Mouse (Mus musculus) layer of hippocampus, postnatal 36 days (tissue): ENCODE data around the gene Kras. TPM values are rescaled to one million over a fixed set of nuclear protein-coding genes. Genes with fewer than 3 reads are reported as not detected.
A peak's percentile ranks its signal among the peaks of the same experiment; 100 is the strongest.

Experiments used
- DNase-seq, 2 experiments: peaks; one replicate each; pipeline ENCODE4 v3.0.0; 2022
- total RNA-seq, 2 experiments: library from RNA; stranded (reverse); gene quantifications; 2 replicates each; pipeline ENCODE4 v1.2.3; 2021

The Kras gene
- total RNA-seq, 2 experiments from 2014 or later, result 74.0 to 74.2 TPM

DNA sequence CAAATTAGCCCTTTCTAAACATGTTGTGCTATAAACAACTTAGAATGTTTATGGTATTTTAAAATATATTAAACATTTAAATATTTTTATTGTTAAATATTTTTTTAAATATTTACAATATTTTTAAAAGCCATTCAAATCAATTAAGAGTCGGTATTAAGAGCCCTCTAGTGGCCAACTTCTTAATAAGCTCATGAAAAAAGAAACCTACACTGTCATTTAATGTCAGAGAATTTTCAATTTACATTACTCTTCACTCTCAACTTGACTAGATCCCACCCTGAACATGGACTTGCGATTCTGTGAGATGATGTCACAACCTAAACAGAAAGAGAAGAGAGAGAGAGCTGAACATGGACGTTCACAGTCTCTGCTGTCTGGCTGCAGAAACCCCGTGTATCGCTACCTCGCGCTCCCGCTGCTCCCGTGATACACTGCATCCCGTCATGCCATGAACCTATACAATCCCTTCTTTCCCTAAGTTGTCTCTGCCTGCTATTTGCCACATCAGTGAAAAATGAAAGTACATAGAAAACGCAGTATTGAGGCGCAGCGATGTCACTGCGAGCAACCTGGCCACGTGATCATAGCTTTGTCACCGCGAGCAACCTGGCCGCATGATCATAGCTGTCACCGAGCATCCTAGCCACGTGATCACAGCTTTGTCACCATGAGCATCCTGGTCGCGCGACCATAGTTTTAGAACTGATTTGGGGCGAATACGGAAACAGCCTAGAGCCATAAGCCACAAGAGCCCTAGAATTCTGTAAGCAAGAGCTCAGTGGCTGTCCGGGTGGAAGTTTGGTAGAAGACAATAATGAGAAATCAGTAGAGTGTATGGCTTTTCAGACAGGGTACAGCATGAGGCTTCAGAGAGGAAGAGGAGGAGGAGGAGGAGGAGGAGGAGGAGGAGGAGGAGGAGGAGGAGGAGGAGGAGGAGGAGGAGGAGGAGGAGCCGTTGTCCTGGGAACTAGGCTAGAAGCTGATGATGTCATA is 62.6 kb downstream of the Kras start:
- peak; percentile 27 to 46 for DNase-seq

DNA sequence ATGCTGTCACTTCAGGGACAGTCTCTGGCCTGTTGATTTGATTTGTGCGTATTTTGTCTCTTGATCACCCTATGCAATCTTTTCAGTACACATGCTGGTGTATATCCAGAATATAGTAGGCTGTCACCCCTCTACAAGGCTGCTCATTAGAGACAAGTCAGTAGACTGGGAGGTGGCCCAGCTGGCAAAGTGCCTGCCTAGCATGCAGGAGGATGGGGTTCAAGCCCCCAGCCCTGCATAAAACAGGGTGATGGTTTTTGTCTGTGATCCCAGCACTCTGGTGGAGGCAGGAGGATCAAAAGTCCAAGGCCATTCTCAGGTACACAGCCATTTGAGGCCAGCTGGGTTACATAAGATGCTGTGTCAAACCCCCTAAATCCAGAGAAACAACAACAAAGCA is 63.9 kb downstream of the Kras start:
- no peak for DNase-seq

DNA sequence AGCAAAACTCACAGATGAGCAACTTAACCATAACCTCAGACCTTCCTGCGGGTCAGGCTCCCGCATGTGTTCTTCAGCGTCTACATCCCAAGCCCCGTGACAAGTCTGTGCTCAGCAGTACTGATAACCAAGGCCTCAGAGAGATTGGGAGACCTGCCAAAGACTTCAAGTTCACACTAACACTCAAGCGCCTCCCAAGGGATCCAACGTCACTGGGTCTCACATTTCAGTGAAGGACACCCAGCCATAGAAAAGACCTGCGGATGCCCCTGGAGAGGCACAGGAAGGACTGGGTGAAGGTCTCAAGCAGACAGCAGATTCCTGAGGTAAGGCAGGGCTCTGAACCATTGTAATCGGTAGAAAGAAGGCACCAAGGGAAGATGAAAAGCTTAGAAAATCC is 68.0 kb downstream of the Kras start:
- no peak for DNase-seq

DNA sequence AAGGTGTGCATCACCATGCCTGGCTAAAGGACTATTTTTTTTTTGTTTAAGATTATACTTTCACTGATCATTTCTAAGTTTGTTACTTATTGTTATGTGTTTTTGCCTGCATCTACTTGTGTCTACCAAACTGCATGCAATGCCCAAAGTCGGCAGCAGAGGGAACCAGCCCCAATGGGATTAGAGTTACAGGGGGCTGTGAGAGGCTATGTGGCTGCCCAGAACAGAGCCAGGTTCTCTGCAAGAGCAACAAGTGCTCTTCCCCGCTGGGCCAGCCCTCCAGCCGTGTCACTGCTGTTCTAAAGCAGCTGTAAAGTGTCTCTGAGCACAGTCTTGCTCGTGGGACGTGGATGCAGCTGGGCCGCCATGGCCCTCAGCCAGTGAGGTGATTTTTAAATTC is 70.4 kb downstream of the Kras start:
- no peak for DNase-seq

DNA sequence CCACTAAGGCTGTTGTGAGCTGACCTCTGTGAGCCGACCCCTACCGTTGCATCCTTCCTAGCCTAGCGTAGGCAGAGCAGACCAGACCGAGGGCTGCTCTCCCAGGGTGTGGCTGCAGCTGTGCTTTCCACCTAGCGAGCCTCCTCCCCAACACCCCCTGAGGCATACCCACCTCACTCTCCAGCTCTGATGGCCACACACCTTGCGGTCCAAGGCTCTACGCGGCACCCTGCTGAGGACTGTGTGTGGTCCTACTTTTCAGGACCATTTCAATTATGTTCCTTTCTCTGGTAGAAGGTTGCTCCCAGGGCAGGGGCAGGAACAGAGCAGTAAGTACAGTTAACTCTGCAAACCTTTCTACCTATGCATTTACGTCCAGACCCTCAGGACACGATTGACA is 73.6 kb downstream of the Kras start:
- no peak for DNase-seq

DNA sequence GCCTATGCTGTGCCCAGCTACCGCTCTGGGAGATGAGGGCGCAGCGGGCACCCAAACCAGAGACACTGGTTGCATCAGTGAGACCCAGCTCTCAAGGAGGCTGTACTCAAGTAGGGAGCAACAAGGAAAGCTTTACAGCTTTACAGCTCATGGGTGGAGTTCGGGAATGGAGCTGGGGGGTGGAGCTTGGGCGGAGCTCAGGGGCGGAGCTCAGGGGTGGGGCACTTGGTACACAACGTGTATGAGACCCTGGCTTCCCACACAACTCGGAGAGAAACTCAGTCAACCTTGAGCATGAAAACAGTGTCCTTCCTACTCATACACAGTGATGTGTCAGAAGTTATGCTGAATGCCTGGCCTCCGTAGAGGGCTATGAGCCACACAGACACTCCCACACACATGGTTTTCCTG is 74.5 kb downstream of the Kras start:
- DNase-seq, result no peak

DNA sequence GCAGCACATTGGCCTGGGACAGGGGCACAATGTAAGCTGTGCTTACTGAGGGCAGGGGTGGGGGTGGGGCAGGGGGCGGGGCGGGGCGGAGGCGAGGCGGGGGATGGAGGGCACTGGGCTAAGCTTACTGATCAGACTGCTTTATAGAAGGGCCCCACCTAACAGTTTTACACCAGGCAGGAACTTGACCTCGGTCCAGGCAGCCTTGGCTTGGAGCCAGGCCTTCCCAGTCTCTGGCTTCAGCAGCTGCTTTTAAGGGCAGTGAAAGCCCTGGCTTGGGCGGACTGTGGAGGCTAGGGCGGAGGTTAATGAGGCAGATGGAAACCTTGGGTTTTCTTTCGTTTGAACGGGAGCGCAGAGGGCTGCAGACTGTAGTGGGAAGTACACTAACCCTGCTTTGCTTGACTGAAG is 76.3 kb downstream of the Kras start:
- peak; percentile 18 to 29 for DNase-seq

DNA sequence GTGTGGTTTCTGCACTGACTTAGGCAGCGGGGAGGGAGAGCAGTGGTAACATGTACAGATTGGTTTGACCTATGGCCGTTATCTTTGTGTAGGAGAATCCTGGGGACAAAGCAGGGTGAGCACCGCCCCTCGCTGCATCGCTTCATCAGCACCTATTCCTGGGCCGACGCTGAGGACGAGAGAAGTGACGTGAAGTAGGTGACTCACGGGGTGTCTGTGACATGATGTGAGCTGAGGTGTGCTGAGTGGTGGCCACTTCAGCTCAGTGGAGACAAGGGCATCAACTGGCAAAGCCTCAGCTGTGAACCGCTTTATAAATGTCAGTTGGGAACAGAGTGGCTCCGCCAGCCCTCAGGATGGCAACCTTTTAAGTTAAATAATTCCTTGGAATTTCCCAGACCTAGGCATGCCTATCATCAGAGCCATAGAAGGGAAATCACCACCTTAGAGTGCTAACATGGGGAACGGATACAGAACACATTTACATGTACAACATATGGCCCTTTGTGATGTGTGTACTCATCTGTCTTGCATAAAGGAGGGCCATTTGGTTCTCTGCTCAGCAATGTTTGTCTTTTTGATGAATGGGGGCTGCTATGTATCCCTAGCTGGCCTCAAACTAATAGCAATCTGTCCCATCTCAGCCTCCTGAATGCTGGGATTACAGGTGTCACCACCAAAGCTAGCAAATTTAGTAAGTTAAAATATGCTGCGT is 78.0 kb downstream of the Kras start:
- no peak for DNase-seq

Other genes with a start within 250 kb of the Kras start
- 100 to 1,000 TPM; 100 to 102 TPM for gene Bcat1, start 174.1 kb downstream of the Kras start, total RNA-seq
- 1 to 10 TPM; 3.2 to 3.3 TPM for gene Lrmp, start 134.6 kb downstream of the Kras start, total RNA-seq
- gene Casc1, start 39.2 kb downstream of the Kras start, total RNA-seq, result 1 to 10 TPM; 1.2 to 1.9 TPM
- gene Etfrf1, start 39.1 kb downstream of the Kras start, total RNA-seq, result 10 to 100 TPM; 20.6 to 21.1 TPM